23 mouse cellular contexts compared by ENCODE assay signal in the genomic region with DNA sequence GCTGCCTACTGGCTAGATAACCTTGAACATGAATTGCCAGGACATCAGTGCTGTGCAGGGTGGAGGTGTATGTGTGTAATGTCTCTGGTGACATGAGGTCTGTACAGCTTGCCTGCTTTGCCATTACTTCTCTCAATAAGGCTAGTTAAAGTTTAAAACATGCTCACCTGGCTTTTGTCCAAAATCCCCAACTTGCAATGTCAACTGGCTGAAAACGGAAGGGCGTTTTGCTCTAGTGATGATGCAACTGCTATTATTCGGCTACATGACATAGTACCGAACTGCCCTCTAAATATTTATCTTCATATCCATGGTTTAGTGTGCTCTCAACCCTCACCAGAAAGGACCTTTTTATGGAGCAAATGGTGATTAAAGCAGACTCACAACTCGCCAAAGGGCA.
DNase-seq lines count a peak whose midpoint lies in the region; ATAC-seq and TF ChIP-seq lines count a peak whose summit lies in the region.
"Had no signal": no experiment of that assay in that cellular context is flagged by ENCODE, and none has a peak within 500 bp of the region (broad histone marks: within the 10 kb centered on the region; RNA-seq: fewer than 3 reads in every experiment).

No protein-coding gene starts in this region.

- no peak for TF ChIP-seq POLR2A in kidney, adult 2 months (IDR thresholded peaks at IDR 0.05; ENCODE audit: low read depth, low read length)

- no peak overlapping the region for H3K9ac ChIP-seq in kidney, embryonic 16.5 days (replicated peaks; ENCODE audit: low read length)
- H3K9ac ChIP-seq in liver, embryonic 16.5 days (ENCODE audit: low read depth, low read length) = no peak overlapping the region
- H3K9ac ChIP-seq in forebrain, postnatal 0 days = no peak overlapping the region
- H3K9ac ChIP-seq: embryonic facial prominence, embryonic 13.5 days; forebrain, embryonic 12.5 days; hindbrain, embryonic 14.5 days; liver, embryonic 14.5 days had no signal

- ATAC-seq in kidney, embryonic 16.5 days (ENCODE audit: low FRiP score, low TSS enrichment) = no peak
- peak; percentile 60 for ATAC-seq in liver, embryonic 16.5 days (ENCODE audit: low read depth)
- no peak for ATAC-seq in forebrain, postnatal 0 days
- ATAC-seq: inflammation-experienced regulatory T-cells, adult 6 months had no signal

- no peak for TF ChIP-seq CTCF in kidney, adult 2 months (conservative IDR thresholded peaks at IDR 0.05; ENCODE audit: insufficient read depth, insufficient read length, low read depth, low read length)
- no peak for TF ChIP-seq CTCF in forebrain, postnatal 0 days (IDR thresholded peaks at IDR 0.05; ENCODE audit: low read depth)

- no peaks in the 10 kb centered on the region for H3K27me3 ChIP-seq in kidney, adult 2 months (replicated peaks; ENCODE audit: control insufficient read depth, insufficient read depth, low read length)
- H3K27me3 ChIP-seq in kidney, embryonic 16.5 days (ENCODE audit: insufficient read depth, low read length) = no peaks in the 10 kb centered on the region
- H3K27me3 ChIP-seq in liver, embryonic 16.5 days (ENCODE audit: control insufficient read depth, insufficient read depth, low read depth, low read length) = no peaks in the 10 kb centered on the region
- no peaks in the 10 kb centered on the region for H3K27me3 ChIP-seq in forebrain, postnatal 0 days (ENCODE audit: insufficient read depth, low read length)
- H3K27me3 ChIP-seq: embryonic facial prominence, embryonic 13.5 days; forebrain, embryonic 12.5 days had no signal

- no peak overlapping the region for H3K27ac ChIP-seq in kidney, adult 2 months (ENCODE audit: insufficient read depth, low read depth, low read length)
- H3K27ac ChIP-seq in kidney, embryonic 16.5 days (ENCODE audit: low read length) = no peak overlapping the region
- no peak overlapping the region for H3K27ac ChIP-seq in liver, embryonic 16.5 days (ENCODE audit: low read length)
- H3K27ac ChIP-seq in forebrain, postnatal 0 days (ENCODE audit: low read depth, low read length) = no peak overlapping the region
- H3K27ac ChIP-seq: embryonic facial prominence, embryonic 13.5 days; forebrain, embryonic 12.5 days; heart, embryonic 10.5 days; hindbrain, embryonic 14.5 days; liver, embryonic 14.5 days had no signal

- H3K36me3 ChIP-seq in kidney, adult 2 months (ENCODE audit: control insufficient read depth, insufficient read depth, low read length) = no peaks in the 10 kb centered on the region
- no peaks in the 10 kb centered on the region for H3K36me3 ChIP-seq in kidney, embryonic 16.5 days (ENCODE audit: insufficient read depth, low read length)
- H3K36me3 ChIP-seq in liver, embryonic 16.5 days (ENCODE audit: control insufficient read depth, insufficient read depth) = no peaks in the 10 kb centered on the region
- no peaks in the 10 kb centered on the region for H3K36me3 ChIP-seq in forebrain, postnatal 0 days (ENCODE audit: insufficient read depth)
- H3K36me3 ChIP-seq: embryonic facial prominence, embryonic 13.5 days; forebrain, embryonic 12.5 days; heart, embryonic 10.5 days had no signal

- peak; percentile 67 for DNase-seq in kidney, adult 2 months
- no peak for DNase-seq in liver
- DNase-seq in kidney, postnatal 14 days = peak; percentile 39
- peak; percentile 36 to 37 for DNase-seq in kidney, postnatal 25 days
- DNase-seq in forebrain, postnatal 0 days = no peak
- DNase-seq: adrenal gland, adult 8-10 months; cerebellum, adult 8-10 months; cerebellum, postnatal 36 days; embryo, embryonic 11 days; heart, postnatal 4 days; layer of hippocampus, adult 9-11 months; thymus, adult 18-20 months; thymus, postnatal 4 days had no signal

- no peak overlapping the region for H3K4me2 ChIP-seq in kidney, embryonic 16.5 days (replicated peaks; ENCODE audit: low read depth, low read length)
- no peak overlapping the region for H3K4me2 ChIP-seq in liver, embryonic 16.5 days (ENCODE audit: low read depth, low read length)
- H3K4me2 ChIP-seq in forebrain, postnatal 0 days (ENCODE audit: low read depth) = no peak overlapping the region
- H3K4me2 ChIP-seq: embryonic facial prominence, embryonic 13.5 days; forebrain, embryonic 12.5 days; hindbrain, embryonic 14.5 days; midbrain, embryonic 11.5 days had no signal

- no peak overlapping the region for H3K4me3 ChIP-seq in kidney, adult 2 months (ENCODE audit: insufficient read depth, low read depth, low read length)
- no peak overlapping the region for H3K4me3 ChIP-seq in kidney, embryonic 16.5 days (ENCODE audit: low read length)
- H3K4me3 ChIP-seq in liver, embryonic 16.5 days (ENCODE audit: low read depth, low read length) = no peak overlapping the region
- no peak overlapping the region for H3K4me3 ChIP-seq in forebrain, postnatal 0 days (ENCODE audit: low read depth, low read length)
- H3K4me3 ChIP-seq: embryonic facial prominence, embryonic 13.5 days; erythroblast, embryonic 14.5 days; forebrain, embryonic 12.5 days; heart, embryonic 10.5 days had no signal

- peaks cover 2% of the 10 kb centered on the region; the same call in 1 of the 2 replicates for H3K4me1 ChIP-seq in kidney, adult 2 months (ENCODE audit: control insufficient read depth, insufficient read depth, low read length)
- no peaks in the 10 kb centered on the region for H3K4me1 ChIP-seq in kidney, embryonic 16.5 days (ENCODE audit: insufficient read depth, low read length)
- no peaks in the 10 kb centered on the region for H3K4me1 ChIP-seq in liver, embryonic 16.5 days (ENCODE audit: control insufficient read depth, low read depth, low read length)
- no peaks in the 10 kb centered on the region for H3K4me1 ChIP-seq in forebrain, postnatal 0 days (ENCODE audit: insufficient read depth)
- H3K4me1 ChIP-seq: forebrain, embryonic 12.5 days; heart, embryonic 10.5 days had no signal

- 29% methylated on average over 5 of the region's 5 CpGs for WGBS in kidney, adult 2 months
- 59% methylated on average over 5 of the region's 5 CpGs for WGBS in kidney, embryonic 16.5 days
- 57% methylated on average over 5 of the region's 5 CpGs for WGBS in liver, embryonic 16.5 days (ENCODE audit: insufficient replicate concordance)
- WGBS in forebrain, postnatal 0 days = 63% methylated on average over 5 of the region's 5 CpGs

- H3K9me3 ChIP-seq in kidney, embryonic 16.5 days (ENCODE audit: low read length) = no peaks in the 10 kb centered on the region
- no peaks in the 10 kb centered on the region for H3K9me3 ChIP-seq in liver, embryonic 16.5 days (replicated peaks; ENCODE audit: control insufficient read depth, low read length)
- no peaks in the 10 kb centered on the region for H3K9me3 ChIP-seq in forebrain, postnatal 0 days (ENCODE audit: low read length)
- H3K9me3 ChIP-seq: embryonic facial prominence, embryonic 13.5 days; forebrain, embryonic 12.5 days; heart, embryonic 10.5 days had no signal

Comparison
In these comparisons a context has a peak if more than half of its experiments do, and no peak if none do; other contexts are left out.
1. DNase-seq: peak in kidney, adult 2 months (single experiment), kidney, postnatal 14 days (single experiment) and kidney, postnatal 25 days (2 of 2); none in liver (single experiment) and forebrain, postnatal 0 days (single experiment).